Mouse (Mus musculus): ENCODE measurements around the gene Sdr39u1.

GRCm38 (mm10) chr14:55885114-55885790 lies 14.8 kb downstream of the Sdr39u1 start:
- TF ChIP-seq HCFC1 (IDR thresholded peaks at IDR 0.05; ENCODE audit: borderline replicate concordance, insufficient read depth, low read length) (no peak; the same call in 1 of the 2 replicates), ZC3H11A (IDR thresholded peaks at IDR 0.05; ENCODE audit: borderline replicate concordance, low read depth, low read length) (no peak), MAFK (IDR thresholded peaks at IDR 0.05; ENCODE audit: insufficient read depth, low read depth, low read length) (no peak), CHD2 (IDR thresholded peaks at IDR 0.05; ENCODE audit: low read depth, low read length) (no peak), ZNF384 (IDR thresholded peaks at IDR 0.05; ENCODE audit: low read depth, low read length) (no peak)
